Mouse (Mus musculus) lung, postnatal 0 days (tissue): ENCODE measurements at regions not wholly inside any gene's neighbourhood (a gene's known extent, or its start where the extent isn't known, plus 50 kb on each side); places are given as distances from the start of the nearest gene placed in this dataset.

ENCODE experiments used
- CTCF ChIP-seq: IDR thresholded peaks from 2 replicates; pipeline ENCODE4 v1.5.1; 2016; ENCODE audit warnings: antibody characterized with exemption, mild to moderate bottlenecking
- EP300 ChIP-seq: IDR thresholded peaks from 2 replicates; pipeline ENCODE4 v1.6.1; 2016; ENCODE audit warnings: antibody characterized with exemption, mild to moderate bottlenecking, control low read depth

DNA sequence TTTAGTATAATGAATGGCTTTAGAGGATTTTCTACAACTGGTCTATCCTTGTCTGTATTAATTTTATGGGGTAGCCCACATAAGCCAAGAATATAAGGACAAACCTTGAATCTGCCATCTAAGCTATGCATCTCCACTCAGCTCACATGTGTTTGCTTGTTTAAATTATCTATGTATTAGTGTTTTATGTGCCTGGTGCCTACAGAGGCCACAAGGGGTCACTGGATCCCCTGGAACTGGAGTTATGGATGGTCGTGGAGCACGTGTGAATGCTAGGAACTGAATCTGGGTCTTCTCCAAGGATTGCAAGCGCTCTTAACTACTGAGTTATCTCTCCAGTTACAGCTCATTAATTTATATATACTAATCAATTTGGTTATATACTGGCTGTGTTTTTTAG lies 51.1 kb upstream of the Rapgef5 start:
- peak; percentile 34 for TF ChIP-seq CTCF
- TF ChIP-seq EP300 = no peak
